Mouse (Mus musculus) spleen, postnatal 36 days (tissue): Measurements from ENCODE around the gene Stx6.
"Not testable (repeated sequence)": the region's sequence is repeated elsewhere in the genome, so short reads cannot be mapped to it uniquely, and the experiment has no call there.

ENCODE experiments used
- DNase-seq, 2 experiments: peaks; one replicate each; pipeline ENCODE4 v3.0.0; 2022; ENCODE audit warnings: low spot score in 2 of 2, mixed read lengths in 1 of 2

The Stx6 gene

GRCm38 (mm10) chr1:155167453-155167852, 8.9 kb downstream of the Stx6 start:
- DNase-seq: no peak

- DNase-seq: no peak
Observed at GRCm38 (mm10) chr1:155169935-155170334, 11.4 kb downstream of the Stx6 start.

GRCm38 (mm10) chr1:155172895-155173643, 14.6 kb downstream of the Stx6 start:
- DNase-seq: no peak

GRCm38 (mm10) chr1:155173644-155174016, 15.1 kb downstream of the Stx6 start:
- not testable (repeated sequence) for DNase-seq

- no peak for DNase-seq
Observed at GRCm38 (mm10) chr1:155174424-155174823, 15.9 kb downstream of the Stx6 start.

GRCm38 (mm10) chr1:155178192-155178924, 19.8 kb downstream of the Stx6 start:
- no peak for DNase-seq

GRCm38 (mm10) chr1:155184191-155184590, 25.7 kb downstream of the Stx6 start:
- DNase-seq: no peak

GRCm38 (mm10) chr1:155188656-155189055, 30.1 kb downstream of the Stx6 start:
- no peak for DNase-seq

- no peak for DNase-seq
Observed at GRCm38 (mm10) chr1:155191219-155191618, 32.7 kb downstream of the Stx6 start.

- no peak for DNase-seq
Observed at GRCm38 (mm10) chr1:155191671-155192070, 33.2 kb downstream of the Stx6 start.

GRCm38 (mm10) chr1:155192805-155193368, 34.4 kb downstream of the Stx6 start:
- DNase-seq: no peak

- DNase-seq: no peak
Observed at GRCm38 (mm10) chr1:155196691-155197090, 38.2 kb downstream of the Stx6 start.

- DNase-seq: no peak
Observed at GRCm38 (mm10) chr1:155199522-155199921, 41.0 kb downstream of the Stx6 start.

- DNase-seq: no peak
Observed at GRCm38 (mm10) chr1:155200967-155201366, 42.5 kb downstream of the Stx6 start.

- DNase-seq: no peak
Observed at GRCm38 (mm10) chr1:155201373-155201879, 42.9 kb downstream of the Stx6 start.

GRCm38 (mm10) chr1:155201914-155202313, 43.4 kb downstream of the Stx6 start:
- no peak for DNase-seq

GRCm38 (mm10) chr1:155202472-155202871, 44.0 kb downstream of the Stx6 start:
- no peak for DNase-seq

- no peak for DNase-seq
Observed at GRCm38 (mm10) chr1:155203101-155203500, 44.6 kb downstream of the Stx6 start.

- DNase-seq: no peak
Observed at GRCm38 (mm10) chr1:155203954-155204353, 45.4 kb downstream of the Stx6 start.

GRCm38 (mm10) chr1:155204560-155205162, 46.1 kb downstream of the Stx6 start:
- DNase-seq: no peak

GRCm38 (mm10) chr1:155205311-155205710, 46.8 kb downstream of the Stx6 start:
- no peak for DNase-seq
